Mouse (Mus musculus) cerebellum, adult 2 months (tissue): ENCODE measurements around the gene Fads3. TPM values are rescaled to one million over a fixed set of nuclear protein-coding genes. Genes with fewer than 3 reads are reported as not detected.

Experiments used
- DNase-seq, 2 experiments: peaks; one replicate each; pipeline ENCODE4 v3.0.0; 2021
- H3K27ac ChIP-seq: fragments of 200-500 bp; 2 replicates; pipeline ENCODE4 v1.5.1; 2012; ENCODE audit warnings: low read length, control low read depth, inconsistent platforms; ENCODE audit not compliant: insufficient read depth
- H3K27me3 ChIP-seq: fragments of 200-500 bp; 2 replicates; pipeline ENCODE4 v1.6.1; 2012; ENCODE audit warnings: inconsistent platforms, mild to moderate bottlenecking, low read length, moderate library complexity; ENCODE audit not compliant: control insufficient read depth, insufficient read depth
- H3K4me1 ChIP-seq: fragments of 200-500 bp; 2 replicates; pipeline ENCODE4 v1.6.1; 2011; ENCODE audit warnings: low read length; ENCODE audit not compliant: control insufficient read depth, insufficient read depth
- H3K4me3 ChIP-seq: fragments of 200-500 bp; replicated peaks from 2 replicates; pipeline ENCODE3; 2011; ENCODE audit warnings: mild to moderate bottlenecking, low read depth, low read length, control low read depth; ENCODE audit not compliant: insufficient read depth
- CTCF ChIP-seq: fragments of 200-500 bp; IDR thresholded peaks from 2 replicates; pipeline ENCODE4 v1.5.1; 2011; ENCODE audit warnings: low read depth, mild to moderate bottlenecking, control low read depth, low read length, moderate library complexity, borderline replicate concordance; ENCODE audit not compliant: insufficient read depth
- POLR2A ChIP-seq: fragments of 200-500 bp; IDR thresholded peaks from 2 replicates; pipeline ENCODE4 v1.6.1; 2011; ENCODE audit warnings: low read length, control low read depth, borderline replicate concordance; ENCODE audit not compliant: insufficient read depth
- WGBS: fragments of 180-500 bp; shearing (Covaris S2); methylation state at CpG from one replicate; pipeline ENCODE4 v1.1.7; 2018; 5-methylcytosine and 5-hydroxymethylcytosine counted together
- polyA plus RNA-seq: library from polyadenylated mRNA; depleted of rRNA; stranded (reverse); fragments of >200 nt; gene quantifications from 2 replicates; pipeline ENCODE4 v1.2.3, GENCODE M21; 2012

The Fads3 gene
- polyA plus RNA-seq, 1 experiment, result 30.9 TPM

DNA sequence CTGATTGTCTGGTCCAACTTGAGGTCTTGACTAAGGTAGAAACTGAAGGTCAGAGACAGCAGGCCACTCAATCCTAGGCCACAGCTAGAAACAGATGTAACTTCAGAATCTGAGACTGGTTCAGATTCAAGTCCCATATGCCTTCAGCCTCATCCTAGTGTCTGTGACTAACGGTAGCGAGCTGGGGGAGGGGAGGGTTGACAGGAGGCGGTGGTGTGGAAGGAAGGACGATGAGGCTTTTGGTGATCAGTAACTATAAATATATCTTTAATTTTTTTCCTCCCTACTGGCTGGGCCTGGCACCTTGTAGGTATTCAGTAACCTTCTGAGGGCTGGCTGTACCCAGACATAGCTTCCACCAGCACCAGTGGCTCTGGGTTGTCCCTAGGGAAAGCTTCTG lies 25.9 kb upstream of the Fads3 start:
- no peak for DNase-seq
- Histone ChIP-seq H3K27me3 (no peaks in the 10 kb centered on the region), H3K4me1 (peaks cover 10% of the 10 kb centered on the region), H3K27ac (no peak overlapping the region), H3K4me3 (no peak overlapping the region)
- no peak for TF ChIP-seq CTCF
- no peak for TF ChIP-seq POLR2A
- 72% methylated on average over 4 of the region's 4 CpGs for WGBS

DNA sequence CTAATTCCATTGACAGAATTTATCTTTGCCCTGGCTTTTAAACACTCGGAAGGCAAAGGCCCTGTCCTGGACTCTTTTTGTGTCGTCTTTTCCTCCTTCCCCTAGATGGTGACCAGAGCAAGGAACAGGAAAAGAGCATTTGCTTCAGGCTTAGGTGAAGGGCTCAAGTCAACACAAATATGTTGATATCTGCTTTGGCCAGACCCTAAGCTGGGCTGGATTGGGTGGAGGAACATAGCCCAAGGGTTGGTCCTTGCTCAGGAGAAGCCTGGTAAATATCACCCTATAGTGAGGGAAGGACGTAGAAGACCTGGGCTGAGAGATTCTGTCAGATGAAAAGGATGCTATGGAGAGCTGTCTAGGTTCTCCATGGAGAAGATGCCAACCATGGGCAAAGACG lies 25.2 kb upstream of the Fads3 start:
- H3K27me3 ChIP-seq, result no peaks in the 10 kb centered on the region
- H3K27ac ChIP-seq, result no peak overlapping the region
- TF ChIP-seq CTCF, result no peak
- TF ChIP-seq POLR2A, result no peak
- no peak overlapping the region for H3K4me3 ChIP-seq
- peaks cover 10% of the 10 kb centered on the region for H3K4me1 ChIP-seq
- no peak for DNase-seq
- WGBS, result 92% methylated on average over 4 of the region's 4 CpGs

DNA sequence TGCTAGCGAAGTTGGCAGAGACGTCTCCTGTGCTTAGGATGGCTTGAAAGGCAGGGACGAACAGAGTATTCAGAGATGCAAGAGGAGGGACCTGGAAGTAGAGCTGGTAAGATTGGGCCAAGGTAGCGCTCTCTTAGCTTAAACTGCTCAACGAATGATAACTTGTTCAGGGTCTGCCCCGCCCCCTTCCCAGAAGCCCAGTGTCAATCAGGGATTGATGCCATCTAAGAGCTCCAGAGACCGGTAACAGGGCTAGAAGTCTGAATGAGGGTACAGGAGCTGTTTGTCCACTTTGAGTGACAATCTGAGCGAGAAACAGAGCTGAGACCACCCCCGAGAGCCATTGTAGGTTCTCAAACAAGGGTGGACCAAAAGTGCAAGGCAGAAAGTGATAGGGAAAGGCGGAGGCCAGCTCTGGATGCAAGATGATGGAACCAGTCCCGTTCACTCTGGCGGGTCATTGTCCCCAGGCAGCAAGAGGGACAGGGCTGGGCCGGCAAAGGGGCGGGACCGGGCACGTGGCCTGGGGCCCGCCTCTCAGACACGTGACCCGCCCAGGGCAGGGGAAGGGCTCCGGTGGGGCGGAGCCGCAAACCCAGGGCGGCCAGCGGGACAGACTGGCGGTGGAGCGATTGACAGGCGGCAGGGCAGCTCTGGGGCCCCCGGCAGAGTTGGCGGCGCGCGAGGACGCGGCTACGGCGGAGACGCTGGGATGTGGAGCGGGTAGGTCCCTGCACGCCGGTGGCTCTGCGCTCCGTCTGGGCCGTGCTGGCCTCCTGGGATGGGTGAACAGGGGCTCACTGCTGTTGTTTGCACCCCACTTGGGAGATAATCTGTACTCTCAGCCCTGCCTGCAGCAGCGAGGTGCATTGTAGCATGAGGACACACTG lies 23.5 kb upstream of the Fads3 start:
- DNase-seq, result peak; percentile 79 to 81
- H3K4me3 ChIP-seq, result peak overlapping the region; percentile 73
- H3K27me3 ChIP-seq, result no peaks in the 10 kb centered on the region
- 7% methylated on average over 44 of the region's 44 CpGs for WGBS
- H3K27ac ChIP-seq, result no peak overlapping the region
- H3K4me1 ChIP-seq, result peaks cover 10% of the 10 kb centered on the region
- TF ChIP-seq CTCF (no peak), POLR2A (no peak)

DNA sequence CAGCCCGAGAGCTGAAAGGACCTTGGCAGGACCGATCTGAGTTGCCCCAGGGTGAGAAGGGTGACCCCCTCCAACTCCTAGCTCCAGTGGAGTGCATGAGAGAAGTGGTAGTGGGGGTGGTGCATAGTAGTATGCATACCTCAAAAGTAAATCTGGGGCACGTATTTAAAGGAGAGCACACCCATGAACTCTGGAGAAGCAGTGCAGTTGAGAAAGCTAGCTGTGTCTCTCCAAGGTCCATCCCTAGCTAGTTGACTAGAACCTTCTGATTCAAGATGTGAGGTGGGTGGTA lies 22.9 kb upstream of the Fads3 start:
- Histone ChIP-seq H3K27ac (no peak overlapping the region), H3K4me3 (peak overlapping the region; percentile 73), H3K27me3 (no peaks in the 10 kb centered on the region), H3K4me1 (peaks cover 10% of the 10 kb centered on the region)
- peak in 1 of 2 experiments; percentile 23 for DNase-seq
- no peak for TF ChIP-seq CTCF
- no peak for TF ChIP-seq POLR2A
- WGBS, result 0% methylated on average over 3 of the region's 3 CpGs

- H3K4me1 ChIP-seq, result peaks cover 10% of the 10 kb centered on the region
- no peaks in the 10 kb centered on the region for H3K27me3 ChIP-seq
- 83% methylated on average over 4 of the region's 4 CpGs for WGBS
- TF ChIP-seq POLR2A (no peak), CTCF (no peak)
- H3K27ac ChIP-seq, result no peak overlapping the region
- H3K4me3 ChIP-seq, result no peak overlapping the region
- no peak for DNase-seq
Observed at GRCm38 (mm10) chr19:10019214-10019760, 22.1 kb upstream of the Fads3 start.

GRCm38 (mm10) chr19:10021981-10022380 lies 19.4 kb upstream of the Fads3 start:
- whole genome bisulfite sequencing, result 79% methylated on average over 2 of the region's 2 CpGs
- DNase-seq, result no peak

GRCm38 (mm10) chr19:10022414-10023303 lies 18.7 kb upstream of the Fads3 start:
- TF ChIP-seq CTCF (peak; percentile 2; the same call in 1 of the 2 replicates), POLR2A (no peak)
- no peak for DNase-seq
- Histone ChIP-seq H3K4me1 (peaks cover 10% of the 10 kb centered on the region), H3K27me3 (no peaks in the 10 kb centered on the region), H3K4me3 (no peak overlapping the region), H3K27ac (no peak overlapping the region)
- WGBS, result 66% methylated on average over 5 of the region's 5 CpGs

More at GRCm38 (mm10) chr19:10021981-10022380, 19.4 kb upstream of the Fads3 start:
- no peak overlapping the region for H3K4me3 ChIP-seq
- no peak overlapping the region for H3K27ac ChIP-seq
- no peaks in the 10 kb centered on the region for H3K27me3 ChIP-seq
- no peak for TF ChIP-seq CTCF
- no peak for TF ChIP-seq POLR2A
- H3K4me1 ChIP-seq, result peaks cover 10% of the 10 kb centered on the region
